Mouse (Mus musculus) adrenal gland, adult (tissue): ENCODE measurements around the gene Sema3c.

ENCODE experiments used
- DNase-seq, 2 experiments: peaks; one replicate each; pipeline ENCODE4 v3.0.0; 2022 to 2023; ENCODE audit warnings: low spot score in 1 of 2; ENCODE audit not compliant: inconsistent age in 2 of 2

Gene Sema3c

DNA sequence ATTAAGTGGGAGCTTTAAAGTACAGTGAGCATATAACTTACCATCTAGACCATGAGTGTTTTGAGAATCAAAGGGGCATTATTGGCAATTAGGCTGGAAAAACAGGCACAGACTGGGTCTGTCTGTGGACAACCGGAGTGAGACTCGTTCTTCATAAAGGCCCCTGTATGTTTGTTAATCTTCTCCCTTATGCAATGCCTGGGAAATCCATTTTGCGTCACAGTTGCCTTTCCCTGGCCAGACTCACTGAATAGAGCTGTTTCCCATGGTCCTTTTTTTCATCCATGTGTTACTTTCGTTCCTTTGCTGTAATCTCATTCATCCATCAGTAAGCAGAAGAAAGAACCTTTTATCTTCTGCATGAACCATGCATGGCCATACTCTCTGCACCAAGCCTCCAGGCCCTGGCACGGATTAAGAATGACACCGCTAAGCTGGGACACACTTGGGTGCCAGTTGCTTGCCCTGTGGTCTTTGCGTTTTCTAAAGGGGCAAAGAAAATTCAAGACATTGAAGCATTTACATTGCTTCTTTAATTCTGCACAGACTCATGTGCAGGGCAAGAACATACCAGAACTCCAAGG, 73.7 kb downstream of the Sema3c start:
- no peak for DNase-seq

DNA sequence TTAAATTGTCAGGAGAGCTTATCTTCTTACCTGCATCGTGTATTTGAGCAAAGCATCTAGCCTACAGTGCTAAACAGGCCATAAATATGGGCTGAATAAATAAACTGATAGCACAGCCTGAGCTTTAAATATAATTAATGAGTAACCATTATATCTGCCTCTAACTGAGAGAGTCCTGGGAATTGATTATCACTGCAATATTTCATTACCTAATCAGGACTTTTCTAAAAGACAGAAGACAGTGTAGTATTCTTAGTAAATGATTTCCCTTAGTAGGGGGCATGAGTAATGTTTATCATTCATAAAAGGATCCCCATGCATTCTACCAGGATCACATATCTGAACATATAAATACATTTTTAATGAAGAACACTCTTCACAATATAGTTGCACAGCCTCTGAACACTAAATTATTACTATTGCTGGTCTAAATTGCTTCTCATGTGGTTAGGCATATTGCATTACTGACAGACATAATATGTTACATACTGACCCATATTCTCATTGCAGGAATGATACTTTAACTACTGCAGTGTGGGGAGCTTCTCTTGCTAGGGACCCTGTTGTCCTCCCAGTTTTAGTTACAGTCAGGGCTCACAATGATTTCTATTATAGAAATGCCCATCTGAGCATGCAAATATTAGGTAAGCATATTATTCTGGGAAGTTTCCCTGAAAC, 74.9 kb downstream of the Sema3c start:
- DNase-seq: no peak

DNA sequence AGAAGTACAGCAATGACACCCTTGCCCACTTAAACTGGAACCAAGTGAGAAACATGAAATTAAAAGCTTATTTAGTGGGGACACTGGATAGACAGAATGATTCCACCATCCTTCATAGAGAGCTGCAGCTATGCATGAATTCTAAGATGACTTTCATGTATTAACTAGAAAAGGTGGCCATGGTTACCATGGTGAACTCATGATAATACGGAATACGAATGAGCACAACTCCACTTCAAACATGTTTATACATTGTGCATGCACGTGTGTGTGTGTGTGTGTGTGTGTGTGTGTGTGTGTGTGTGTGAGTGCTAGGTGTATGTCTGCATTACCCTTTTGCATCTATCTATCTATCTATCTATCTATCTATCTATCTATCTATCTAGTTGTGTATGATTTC, 87.1 kb downstream of the Sema3c start:
- no peak for DNase-seq

DNA sequence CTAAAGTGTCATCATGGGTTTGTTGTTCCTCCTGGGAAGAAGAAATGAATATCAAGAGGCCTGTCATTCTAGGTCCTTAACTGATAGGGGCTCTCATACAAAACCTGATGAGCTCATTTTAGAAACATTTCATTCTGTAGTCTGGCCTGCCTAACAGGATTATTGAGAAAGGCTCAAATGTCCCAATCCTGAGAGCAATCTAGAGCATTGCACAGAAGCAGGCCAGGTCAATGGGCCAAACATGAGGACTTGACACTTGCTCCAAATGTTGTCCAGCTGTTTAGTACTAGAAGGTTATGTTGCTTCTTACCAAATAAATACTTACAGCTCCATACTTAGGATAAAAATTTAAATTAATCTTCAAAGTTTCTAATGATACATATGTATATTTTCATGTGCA, 97.3 kb downstream of the Sema3c start:
- DNase-seq: no peak

DNA sequence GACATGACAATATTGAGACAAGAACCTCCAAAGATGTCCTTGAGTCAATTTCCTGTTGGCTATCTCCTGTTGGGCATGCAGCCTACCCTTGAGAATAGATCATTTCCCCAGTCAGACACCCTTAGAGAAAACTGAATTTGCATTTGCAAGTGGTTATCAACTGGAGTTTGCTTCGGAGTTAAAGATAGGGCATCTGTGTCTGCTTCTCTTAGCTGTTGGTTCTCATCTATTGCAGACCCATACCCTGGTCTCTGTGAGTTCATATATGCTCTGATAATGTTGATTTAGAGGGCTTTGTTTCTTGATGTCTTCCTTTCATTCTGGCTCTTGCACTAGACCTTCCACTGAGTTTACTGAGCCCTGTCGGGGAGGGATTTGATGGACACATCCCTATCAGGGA, 106.8 kb downstream of the Sema3c start:
- no peak for DNase-seq

DNA sequence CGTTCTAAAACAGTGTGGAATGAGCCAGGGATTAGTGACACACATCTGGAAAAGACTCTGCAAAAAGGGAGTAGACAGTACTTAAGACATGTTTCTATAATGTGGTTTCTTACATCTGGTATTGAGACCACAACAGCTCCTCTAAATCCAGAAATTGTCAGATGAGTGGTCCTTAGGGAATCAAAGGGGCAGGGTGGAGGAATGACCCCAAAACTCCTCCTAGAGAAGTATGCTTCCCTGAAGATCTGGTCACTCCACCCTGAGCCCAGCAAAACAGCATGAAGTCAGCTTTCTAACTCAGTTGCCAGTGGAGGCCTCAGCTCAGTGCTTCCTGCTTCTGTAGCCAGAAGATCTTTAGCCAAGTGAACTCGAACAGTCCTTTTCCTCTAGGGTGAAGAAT, 115.0 kb downstream of the Sema3c start:
- peak in 1 of 2 experiments; percentile 22 for DNase-seq

DNA sequence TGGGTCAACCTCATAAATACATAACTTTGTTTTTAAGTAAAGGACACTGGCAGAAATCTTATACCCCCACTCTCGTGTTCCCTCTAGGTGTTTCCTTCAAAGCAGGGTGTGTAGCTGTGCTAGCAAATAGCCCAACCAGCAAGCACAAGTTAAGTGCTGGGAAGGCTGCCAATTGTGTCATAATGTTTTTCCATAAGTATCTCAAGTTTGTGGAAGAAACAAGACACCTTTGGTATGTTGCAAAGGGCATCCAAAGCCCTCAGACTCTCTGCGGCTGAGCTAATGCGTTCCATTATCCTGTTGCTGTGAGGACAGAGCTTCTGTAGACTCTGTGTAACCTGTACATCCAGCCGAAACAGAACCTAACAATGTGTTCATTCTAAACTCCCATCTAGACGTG, 115.5 kb downstream of the Sema3c start:
- peak in 1 of 2 experiments; percentile 31 for DNase-seq

DNA sequence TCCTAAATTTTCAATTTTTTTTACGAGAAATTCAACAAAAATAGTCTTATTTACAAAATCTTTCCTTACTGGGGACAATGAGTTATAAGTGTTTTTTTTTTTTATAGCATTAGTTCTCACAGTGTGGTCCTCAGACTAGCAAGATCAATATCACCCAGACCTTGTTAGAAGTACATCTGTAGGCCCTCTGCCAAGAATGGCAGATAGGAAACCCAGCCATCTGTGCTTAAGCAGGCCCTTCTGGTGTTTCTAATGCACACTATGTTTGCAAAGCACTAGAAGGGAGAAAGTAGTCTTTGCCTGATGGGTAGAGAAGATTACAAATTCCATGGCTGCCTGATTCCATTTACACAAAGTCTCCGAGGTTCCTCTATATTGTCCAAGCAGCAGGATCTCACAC, 121.3 kb downstream of the Sema3c start:
- no peak for DNase-seq

DNA sequence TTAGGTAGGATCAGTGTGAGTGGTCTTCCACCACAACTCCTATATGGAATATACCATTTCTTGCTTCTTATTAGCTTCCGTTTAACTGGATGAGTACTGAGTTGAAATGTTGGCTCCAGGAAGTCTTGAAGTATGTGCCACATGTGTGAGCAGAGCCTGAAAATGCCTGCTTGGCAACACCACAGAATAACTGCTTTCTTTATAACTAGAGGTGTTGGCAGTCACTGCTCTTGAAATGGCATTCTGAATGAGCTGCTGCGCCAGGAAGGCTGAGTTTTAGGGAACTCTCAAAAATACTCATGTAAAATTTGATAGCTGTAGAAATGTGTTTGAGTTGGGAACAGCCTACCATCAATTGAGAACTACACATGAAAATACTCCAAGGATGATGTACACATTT, 124.8 kb downstream of the Sema3c start:
- DNase-seq: no peak

DNA sequence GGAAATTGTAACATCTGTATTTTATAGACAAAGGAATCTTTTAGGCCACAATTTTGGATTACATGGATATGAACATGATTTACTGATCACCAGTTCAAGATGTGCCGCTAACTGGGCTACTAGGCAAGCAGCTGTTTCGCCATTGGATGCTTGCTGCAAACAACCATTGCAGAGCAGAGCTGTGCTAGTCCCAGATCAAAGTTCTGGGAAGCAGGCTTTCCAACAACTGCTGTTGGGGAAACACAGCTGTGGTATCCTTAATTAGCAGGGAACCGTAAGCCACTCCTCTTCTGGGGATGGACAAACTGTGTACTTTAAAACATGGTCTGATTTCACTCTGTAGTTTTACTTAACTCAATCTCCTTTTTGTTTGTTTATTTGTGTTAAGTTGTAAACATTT, 130.1 kb downstream of the Sema3c start:
- no peak for DNase-seq

DNA sequence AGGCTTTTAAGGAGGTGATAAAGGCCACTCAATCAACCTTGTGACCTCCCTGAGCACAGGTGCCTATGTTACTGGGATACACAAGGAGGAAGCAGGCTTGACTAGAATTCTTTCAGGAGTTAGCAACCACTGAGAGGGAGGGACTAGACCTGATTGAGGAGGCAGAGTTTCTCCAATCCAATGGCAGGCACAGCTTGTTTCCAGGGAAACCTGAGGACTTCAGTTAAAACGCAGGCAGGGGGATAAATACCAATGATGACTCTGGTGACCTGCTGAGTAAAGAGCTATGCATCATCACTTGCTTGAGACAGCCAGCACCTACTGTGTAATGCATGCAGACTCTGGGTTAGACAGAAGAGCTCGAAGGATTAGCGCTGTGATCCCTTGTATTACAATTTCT, 133.0 kb downstream of the Sema3c start:
- no peak for DNase-seq

DNA sequence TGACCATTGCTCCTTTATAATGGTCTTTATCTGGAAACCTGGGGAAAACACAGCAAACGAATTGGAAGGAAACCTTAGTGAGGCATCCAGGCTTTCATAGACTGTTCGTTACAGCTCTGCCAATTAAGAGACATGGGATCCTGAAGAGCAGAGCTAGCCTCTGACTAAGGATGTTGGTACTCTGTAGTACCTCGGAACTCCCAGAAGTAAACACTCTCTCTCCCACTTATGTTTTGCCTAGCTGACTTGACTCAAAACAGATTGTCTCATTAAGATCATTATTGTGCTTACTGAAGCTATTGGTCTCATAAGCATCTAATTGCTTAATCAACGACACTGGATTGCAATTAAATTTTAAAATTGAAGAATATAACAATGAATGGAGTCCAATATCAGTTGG, 138.3 kb downstream of the Sema3c start:
- DNase-seq: no peak

DNA sequence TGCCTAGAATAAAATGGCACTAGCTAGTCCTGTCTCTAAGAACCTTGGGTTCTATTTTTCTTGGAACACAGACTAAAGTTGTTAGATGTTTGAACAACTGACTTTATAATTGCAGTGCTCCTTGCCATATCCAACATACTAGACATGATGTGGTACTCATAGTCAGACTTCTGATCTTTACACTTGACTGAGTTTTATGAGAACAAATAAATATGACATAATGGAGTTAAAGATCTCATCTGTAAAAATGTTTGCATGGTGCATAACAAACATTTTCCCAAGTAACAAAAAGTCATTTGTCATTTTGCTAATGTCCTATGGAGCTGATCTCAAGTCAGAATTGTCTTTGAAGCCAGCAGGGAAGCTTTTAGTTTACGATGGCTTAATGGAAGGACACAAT, 141.1 kb downstream of the Sema3c start:
- no peak for DNase-seq

DNA sequence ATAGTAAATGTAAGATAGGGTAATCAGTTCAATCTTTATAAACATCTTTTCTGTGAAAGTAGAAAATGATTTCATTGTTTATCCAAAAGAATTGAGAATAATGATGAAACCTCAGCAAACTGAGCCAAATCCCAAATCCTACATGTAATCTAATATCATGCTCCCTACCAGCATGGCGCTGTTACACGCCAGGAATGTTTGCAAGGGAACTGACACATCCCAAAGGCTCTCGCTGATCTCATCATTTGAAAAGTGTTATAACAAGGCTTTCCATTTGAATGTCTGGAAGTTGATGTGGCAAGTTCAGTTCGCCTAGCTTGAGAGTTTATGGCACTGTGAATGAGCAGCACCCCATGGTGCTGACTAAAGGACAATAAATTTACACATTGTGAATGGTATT, 145.9 kb downstream of the Sema3c start:
- DNase-seq: no peak

DNA sequence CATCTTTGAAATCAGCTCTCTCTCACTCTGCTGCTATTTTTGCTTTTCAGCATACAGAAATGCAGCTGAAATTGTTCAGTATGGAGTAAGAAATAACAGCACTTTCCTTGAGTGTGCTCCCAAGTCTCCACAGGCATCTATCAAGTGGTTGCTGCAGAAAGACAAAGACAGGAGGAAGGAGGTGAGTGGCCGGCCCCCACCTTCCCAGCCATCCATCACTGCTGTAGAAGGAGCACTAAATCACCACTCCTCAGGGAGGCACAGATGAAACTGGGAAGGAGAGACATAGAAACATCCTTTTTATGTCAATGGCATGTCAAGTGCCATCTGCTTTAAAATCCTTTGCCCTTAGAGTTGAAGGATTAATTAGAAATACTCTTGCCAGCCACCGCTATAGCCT, 149.9 kb downstream of the Sema3c start:
- DNase-seq: no peak

DNA sequence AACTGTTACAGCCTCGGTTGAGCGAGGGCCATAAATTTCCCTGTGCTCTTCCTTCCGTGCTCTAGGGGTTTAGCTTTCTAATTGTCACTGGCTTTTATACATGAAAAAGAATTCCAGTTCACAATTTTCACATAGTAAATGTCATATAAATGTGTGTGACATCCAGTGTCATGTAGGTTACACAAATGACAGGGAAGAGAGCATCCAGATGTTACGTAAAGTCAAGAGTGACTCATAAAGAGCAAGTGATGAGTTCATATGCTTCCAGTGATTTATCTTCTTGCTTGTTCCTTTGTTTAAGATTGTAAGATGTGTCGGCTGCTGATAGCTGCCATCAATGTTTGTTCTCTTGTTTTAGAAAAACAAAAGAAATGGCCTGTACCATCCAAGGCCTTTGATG, 154.0 kb downstream of the Sema3c start:
- DNase-seq: no peak

DNA sequence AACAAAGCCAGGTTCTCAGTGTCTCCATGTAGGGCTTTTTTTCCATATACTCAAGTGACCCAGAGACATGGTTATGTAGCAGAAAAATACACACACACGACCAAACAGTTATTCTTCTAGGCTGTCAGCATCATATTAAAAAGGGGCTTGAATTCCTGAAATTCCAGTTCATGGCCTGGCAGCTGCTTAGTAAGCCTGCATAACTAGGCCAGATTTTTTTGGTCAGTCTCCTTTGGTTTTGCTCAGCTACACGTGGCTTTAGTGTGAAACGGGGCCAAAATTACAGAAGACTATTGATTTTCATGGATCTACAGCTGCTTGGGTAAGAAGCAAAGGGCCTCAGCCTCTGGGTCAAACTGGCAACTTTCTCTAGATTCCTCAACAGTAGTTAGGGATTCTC, 165.7 kb downstream of the Sema3c start:
- DNase-seq: no peak

DNA sequence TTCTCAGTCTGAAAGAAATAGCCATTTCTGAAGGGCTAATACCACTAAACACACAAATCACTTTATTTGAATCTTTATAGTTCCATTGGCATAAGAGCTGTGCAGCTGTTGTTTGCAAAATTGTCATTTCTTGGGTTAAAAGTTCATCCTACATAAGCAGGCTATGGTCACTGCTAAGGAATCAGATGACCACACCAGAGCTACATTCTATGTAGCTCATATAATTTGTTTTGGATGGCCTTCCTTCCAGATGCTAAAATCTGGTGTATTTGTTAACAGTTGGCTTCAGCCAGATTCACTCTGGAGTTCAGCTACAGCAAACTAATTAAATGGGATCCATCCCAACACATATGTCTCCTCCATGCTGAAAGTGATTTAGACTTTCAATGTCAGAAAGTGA, 172.4 kb downstream of the Sema3c start:
- DNase-seq: no peak

DNA sequence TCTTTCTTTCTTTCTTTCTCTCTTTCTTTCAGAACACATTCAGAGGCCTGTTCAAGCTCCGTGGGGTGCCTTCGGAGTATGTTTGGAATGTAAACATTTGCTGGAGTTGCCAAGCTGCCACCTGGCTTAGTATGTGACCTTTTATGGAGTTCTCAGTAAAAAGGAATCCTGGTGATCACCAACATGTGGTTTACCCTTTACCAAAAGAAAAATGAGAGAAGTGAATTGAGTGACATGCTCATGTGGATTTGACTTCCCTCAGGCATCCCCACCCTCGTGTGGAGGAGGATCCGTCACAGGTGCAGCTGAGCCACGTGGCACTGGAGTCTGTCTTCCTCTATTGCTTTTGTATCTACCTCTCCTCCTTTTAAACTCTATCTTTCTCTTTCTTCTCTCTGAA, 173.1 kb downstream of the Sema3c start:
- no peak for DNase-seq

DNA sequence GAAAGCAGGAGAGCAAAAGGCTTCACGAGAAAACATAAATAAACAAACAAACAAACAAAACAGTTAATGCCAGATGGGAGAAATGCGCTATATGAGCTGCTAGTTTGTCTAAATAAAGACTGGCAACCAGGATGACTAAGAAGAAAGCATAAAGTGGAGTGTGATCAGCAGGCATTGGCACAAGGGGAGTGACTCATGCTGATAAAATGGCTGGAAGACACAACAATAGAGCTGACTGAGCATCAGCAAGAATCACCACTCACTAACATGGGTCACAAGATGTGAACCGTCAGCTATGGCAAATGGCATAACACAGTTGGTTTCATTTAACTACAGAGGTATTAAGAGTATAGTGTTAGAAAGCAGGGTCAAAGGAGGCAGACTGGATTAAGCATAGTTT, 174.2 kb downstream of the Sema3c start:
- DNase-seq: no peak

DNA sequence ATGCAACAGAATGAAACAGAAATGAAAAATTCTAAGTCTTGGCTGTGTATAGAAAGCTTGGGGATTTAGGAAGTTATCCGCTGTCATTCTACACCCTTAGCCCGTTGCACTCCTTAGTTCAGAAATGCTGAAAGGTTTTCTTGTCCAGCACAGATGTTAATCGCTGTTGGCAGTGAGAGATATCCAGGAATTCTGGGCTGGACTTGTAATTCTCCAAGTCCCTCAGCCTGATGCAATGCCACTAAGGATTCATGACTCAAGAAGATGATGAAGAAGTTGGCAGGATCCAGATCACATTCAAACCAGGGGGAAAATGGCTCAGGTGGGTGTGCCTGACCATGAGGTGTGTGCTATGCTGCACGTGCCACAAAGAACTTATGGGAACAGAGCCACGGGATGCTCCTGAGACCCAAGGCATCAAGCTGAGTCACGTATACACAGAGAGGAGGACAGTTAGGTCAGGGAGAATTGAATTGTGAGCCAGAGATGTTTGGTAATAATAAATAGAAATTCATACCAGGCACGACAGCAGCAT, 179.5 kb downstream of the Sema3c start:
- no peak for DNase-seq

DNA sequence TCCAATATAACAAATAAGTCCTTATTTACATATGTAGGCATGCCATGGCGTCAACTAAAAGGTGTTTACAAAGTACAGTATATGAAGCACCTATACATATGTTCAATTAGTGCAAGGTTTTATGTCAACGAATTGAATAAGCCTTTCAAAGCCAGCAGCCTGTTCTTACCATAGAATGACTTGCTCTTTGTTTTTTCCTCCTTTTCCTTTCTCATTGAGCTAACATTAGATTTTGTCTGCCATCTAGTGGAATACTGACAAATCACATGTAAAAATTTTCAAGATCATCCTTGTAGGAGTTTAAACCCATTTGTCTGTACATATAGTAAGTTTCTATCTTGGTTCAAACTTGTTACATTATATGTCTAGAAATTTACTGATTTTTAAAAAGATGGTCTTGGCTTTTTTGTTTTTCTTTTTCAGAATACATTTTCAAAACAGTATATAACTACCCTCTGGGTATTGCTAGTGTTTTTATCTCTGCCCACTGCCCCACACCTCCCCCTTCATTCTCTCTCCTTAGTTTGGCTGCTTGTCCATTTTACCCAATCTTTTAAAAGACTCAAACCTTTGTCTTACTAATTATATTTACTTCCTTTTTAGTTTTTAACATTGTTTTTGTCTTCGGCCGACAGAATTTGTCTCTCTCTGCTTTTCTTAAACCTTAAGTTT, 192.1 kb downstream of the Sema3c start:
- peak in 1 of 2 experiments; percentile 60 for DNase-seq
